Mouse (Mus musculus) forebrain, embryonic 16.5 days (tissue): ENCODE measurements around the gene Nfat5. TPM values are rescaled to one million over a fixed set of nuclear protein-coding genes. Genes with fewer than 3 reads are reported as not detected.

Source experiments
- ATAC-seq: fragments of 200-750 bp; cut with Nextera tagmentation; 2 replicates; pipeline ENCODE4 v1.8.0; 2017; ENCODE audit warnings: mild to moderate bottlenecking, moderate library complexity
- H3K27ac ChIP-seq: fragments of 300-500 bp; sonication (generic); 2 replicates; pipeline ENCODE4 v1.5.1; 2014; ENCODE audit warnings: low read length, control low read depth
- H3K27me3 ChIP-seq: fragments of 300-500 bp; sonication (generic); replicated peaks from 2 replicates; pipeline ENCODE4 v1.6.1; 2014; ENCODE audit warnings: low read length; ENCODE audit not compliant: control insufficient read depth, insufficient read depth
- H3K36me3 ChIP-seq: fragments of 300-500 bp; sonication (generic); 2 replicates; pipeline ENCODE4 v1.6.1; 2014; ENCODE audit not compliant: control insufficient read depth, insufficient read depth
- H3K4me1 ChIP-seq: fragments of 300-500 bp; sonication (generic); replicated peaks from 2 replicates; pipeline ENCODE4 v1.6.1; 2014; ENCODE audit warnings: low read length; ENCODE audit not compliant: control insufficient read depth, insufficient read depth
- H3K4me2 ChIP-seq: fragments of 300-500 bp; sonication (generic); 2 replicates; pipeline ENCODE4 v1.6.1; 2014; ENCODE audit warnings: mild to moderate bottlenecking, low read length, control low read depth
- H3K4me3 ChIP-seq: fragments of 300-500 bp; sonication (generic); replicated peaks from 2 replicates; pipeline ENCODE4 v1.5.1; 2014; ENCODE audit warnings: mild to moderate bottlenecking, low read length, control low read depth
- H3K9ac ChIP-seq: fragments of 300-500 bp; sonication (generic); replicated peaks from 2 replicates; pipeline ENCODE4 v1.6.1; 2014; ENCODE audit warnings: low read depth, low read length, control low read depth
- H3K9me3 ChIP-seq: fragments of 300-500 bp; sonication (generic); 2 replicates; pipeline ENCODE4 v1.6.1; 2016; ENCODE audit warnings: low read length; ENCODE audit not compliant: control insufficient read depth
- WGBS: fragments of 180-500 bp; shearing (Covaris S2); extraction: QIAGEN DNeasy Blood & Tissue Kit; methylation state at CpG from one replicate; pipeline ENCODE4 v1.1.7; 2014; 5-methylcytosine and 5-hydroxymethylcytosine counted together
- polyA plus RNA-seq: library from polyadenylated mRNA; unstranded; fragments of >200 nt; fragmentation: Nextera tagmentation; extraction: Ambion mirVana; gene quantifications from 2 replicates; pipeline ENCODE4 v1.2.1, GENCODE M21; 2015

Gene Nfat5
- polyA plus RNA-seq, 1 experiment from 2014 or later = 11.8 TPM

GRCm38 (mm10) chr8:107401866-107402265 lies 108.6 kb downstream of the Nfat5 start:
- no peaks in the 10 kb centered on the region for H3K9me3 ChIP-seq
- no peak overlapping the region for H3K4me3 ChIP-seq
- ATAC-seq = no peak
- H3K4me1 ChIP-seq = peaks cover 14% of the 10 kb centered on the region
- WGBS = 79% methylated on average over 5 of the region's 5 CpGs
- H3K9ac ChIP-seq = no peak overlapping the region
- H3K27ac ChIP-seq = no peak overlapping the region
- H3K36me3 ChIP-seq = no peaks in the 10 kb centered on the region
- H3K27me3 ChIP-seq = no peaks in the 10 kb centered on the region
- H3K4me2 ChIP-seq = no peak overlapping the region

- 13% methylated on average over 22 of the region's 22 CpGs for WGBS
- Histone ChIP-seq H3K27ac (no peak within 1 kb of the TSS), H3K4me3 (peak within 1 kb of the TSS; percentile 36), H3K9me3 (no peaks in the 10 kb centered on the region), H3K27me3 (no peaks in the 10 kb centered on the region), H3K36me3 (no peaks in the 10 kb centered on the region), H3K4me1 (peaks cover 14% of the 10 kb centered on the region), H3K9ac (peak within 1 kb of the TSS; percentile 24; the same call in 1 of the 2 replicates), H3K4me2 (peak within 1 kb of the TSS; percentile 53)
- peak; percentile 96 for ATAC-seq
Measured at GRCm38 (mm10) chr8:107403038-107403781, 109.9 kb downstream of the Nfat5 start, which contains the start of gene Nqo1. TSS of gene Nqo1 (minus strand) at chr8:107403206.

GRCm38 (mm10) chr8:107404057-107404456 lies 110.8 kb downstream of the Nfat5 start:
- Histone ChIP-seq H3K27me3 (no peaks in the 10 kb centered on the region), H3K4me1 (peaks cover 14% of the 10 kb centered on the region), H3K4me3 (no peak overlapping the region), H3K36me3 (0 out of 2 replicates have a peak, but pooled peaks cover 1% of the 10 kb centered on the region), H3K9me3 (no peaks in the 10 kb centered on the region), H3K27ac (no peak overlapping the region), H3K4me2 (no peak overlapping the region), H3K9ac (no peak overlapping the region)
- no peak for ATAC-seq
- 78% methylated on average over 4 of the region's 4 CpGs for WGBS

- Histone ChIP-seq H3K4me1 (peaks cover 10% of the 10 kb centered on the region), H3K27ac (no peak overlapping the region), H3K27me3 (no peaks in the 10 kb centered on the region), H3K9me3 (no peaks in the 10 kb centered on the region), H3K4me2 (no peak overlapping the region), H3K36me3 (peaks cover 17% of the 10 kb centered on the region), H3K4me3 (no peak overlapping the region), H3K9ac (no peak overlapping the region)
- 52% methylated on average over 3 of the region's 3 CpGs for WGBS
- no peak for ATAC-seq
Measured at GRCm38 (mm10) chr8:107405935-107406334, 112.7 kb downstream of the Nfat5 start.

- 73% methylated on average over 4 of the region's 4 CpGs for WGBS
- H3K4me1 ChIP-seq = no peaks in the 10 kb centered on the region
Measured at GRCm38 (mm10) chr8:107411391-107411790, 118.1 kb downstream of the Nfat5 start.

GRCm38 (mm10) chr8:107412552-107412951 lies 119.3 kb downstream of the Nfat5 start:
- no peak for ATAC-seq
- Histone ChIP-seq H3K36me3 (peaks cover 51% of the 10 kb centered on the region), H3K27me3 (no peaks in the 10 kb centered on the region), H3K9me3 (no peaks in the 10 kb centered on the region), H3K4me2 (no peak overlapping the region), H3K4me3 (no peak overlapping the region), H3K9ac (no peak overlapping the region), H3K4me1 (no peaks in the 10 kb centered on the region), H3K27ac (no peak overlapping the region)
- 93% methylated on average over 8 of the region's 8 CpGs for WGBS

More at GRCm38 (mm10) chr8:107411391-107411790, 118.1 kb downstream of the Nfat5 start:
- no peaks in the 10 kb centered on the region for H3K27me3 ChIP-seq
- no peak for ATAC-seq
- H3K4me2 ChIP-seq = no peak overlapping the region
- no peaks in the 10 kb centered on the region for H3K9me3 ChIP-seq
- no peak overlapping the region for H3K27ac ChIP-seq
- no peak overlapping the region for H3K4me3 ChIP-seq
- no peak overlapping the region for H3K9ac ChIP-seq
- H3K36me3 ChIP-seq = peaks cover 45% of the 10 kb centered on the region

GRCm38 (mm10) chr8:107413881-107414280 lies 120.6 kb downstream of the Nfat5 start:
- Histone ChIP-seq H3K4me1 (no peaks in the 10 kb centered on the region), H3K9ac (no peak overlapping the region), H3K36me3 (peaks cover 53% of the 10 kb centered on the region), H3K9me3 (no peaks in the 10 kb centered on the region), H3K4me3 (no peak overlapping the region), H3K4me2 (no peak overlapping the region), H3K27ac (no peak overlapping the region), H3K27me3 (no peaks in the 10 kb centered on the region)
- 92% methylated on average over 10 of the region's 10 CpGs for WGBS
- no peak for ATAC-seq

GRCm38 (mm10) chr8:107417001-107417400 lies 123.7 kb downstream of the Nfat5 start:
- Histone ChIP-seq H3K4me2 (no peak overlapping the region), H3K27ac (no peak overlapping the region), H3K9ac (no peak overlapping the region), H3K36me3 (peaks cover 41% of the 10 kb centered on the region), H3K9me3 (no peaks in the 10 kb centered on the region), H3K4me1 (0 out of 2 replicates have a peak, but pooled peaks cover 4% of the 10 kb centered on the region), H3K4me3 (no peak overlapping the region), H3K27me3 (no peaks in the 10 kb centered on the region)
- 88% methylated on average over 12 of the region's 12 CpGs for whole genome bisulfite sequencing
- no peak for ATAC-seq

- H3K27me3 ChIP-seq = no peaks in the 10 kb centered on the region
- H3K4me3 ChIP-seq = peak overlapping the region; percentile 86
- peak overlapping the region; percentile 72 for H3K9ac ChIP-seq
- WGBS = 33% methylated on average over 9 of the region's 9 CpGs
- H3K27ac ChIP-seq = peak overlapping the region; percentile 13; the same call in 1 of the 2 replicates
- 0 out of 2 replicates have a peak, but pooled peaks have one; percentile 5 for ATAC-seq
- peak overlapping the region; percentile 95 for H3K4me2 ChIP-seq
- H3K36me3 ChIP-seq = peaks cover 9% of the 10 kb centered on the region
- no peaks in the 10 kb centered on the region for H3K9me3 ChIP-seq
- H3K4me1 ChIP-seq = peaks cover 20% of the 10 kb centered on the region
Measured at GRCm38 (mm10) chr8:107424176-107424575, 130.9 kb downstream of the Nfat5 start.
